Mouse (Mus musculus) CH12.LX (cell line): Measurements from ENCODE around the gene Lmbrd2. TPM values are rescaled to one million over a fixed set of nuclear protein-coding genes. Genes with fewer than 3 reads are reported as not detected.

Source experiments
- DNase-seq: peaks from one replicate; pipeline ENCODE4 v3.0.0-alpha.2; 2013; ENCODE audit errors: extremely low read depth
- H3K27ac ChIP-seq: 2 replicates; pipeline ENCODE4 v1.5.1; 2012; ENCODE audit warnings: low read depth, mild to moderate bottlenecking, control low read depth, moderate library complexity; ENCODE audit not compliant: insufficient read depth
- H3K27me3 ChIP-seq: replicated peaks from 2 replicates; pipeline ENCODE3; 2012; ENCODE audit warnings: inconsistent platforms
- H3K36me3 ChIP-seq, 2 experiments: replicated peaks in 1 of 2; 2 replicates each; pipeline versions ENCODE3 to v1.6.1; 2012; ENCODE audit warnings: inconsistent platforms in 1 of 2, low read length in 1 of 2, mild to moderate bottlenecking in 1 of 2, mixed read lengths in 1 of 2, moderate library complexity in 1 of 2; ENCODE audit not compliant: control insufficient read depth in 1 of 2, insufficient read depth in 1 of 2
- H3K4me1 ChIP-seq, 2 experiments: 2 replicates each; pipeline ENCODE4 v1.6.1; 2012; ENCODE audit warnings: inconsistent platforms in 1 of 2, moderate library complexity in 1 of 2; ENCODE audit not compliant: insufficient read depth in 2 of 2, control insufficient read depth in 1 of 2
- H3K4me2 ChIP-seq: 2 replicates; pipeline ENCODE4 v1.6.1; 2012; ENCODE audit warnings: low read depth, mild to moderate bottlenecking, control low read depth; ENCODE audit not compliant: poor library complexity, insufficient read depth, severe bottlenecking
- H3K4me3 ChIP-seq, 3 experiments: fragments of 150-350 bp in 1 of 3; sonication (generic) in 1 of 3; replicated peaks in 1 of 3; 2 replicates each; pipeline versions ENCODE3 to v1.5.1; 2011 to 2012; ENCODE audit warnings: low read depth in 2 of 3, low read length in 2 of 3, mild to moderate bottlenecking in 2 of 3, moderate library complexity in 2 of 3, control low read depth in 1 of 3, improper control_type of control experiment in 1 of 3, inconsistent platforms in 1 of 3, mixed read lengths in 1 of 3; ENCODE audit not compliant: poor library complexity in 1 of 3
- H3K79me2 ChIP-seq: replicated peaks from 2 replicates; pipeline ENCODE4 v1.6.1; 2012; ENCODE audit warnings: mild to moderate bottlenecking, moderate library complexity; ENCODE audit not compliant: control insufficient read depth, poor library complexity, insufficient read depth, severe bottlenecking; ENCODE audit errors: extremely low read depth
- H3K9ac ChIP-seq: 2 replicates; pipeline ENCODE4 v1.6.1; 2012; ENCODE audit warnings: low read depth, mild to moderate bottlenecking, control low read depth, moderate library complexity; ENCODE audit not compliant: insufficient read depth
- H3K9me3 ChIP-seq: replicated peaks from 2 replicates; pipeline ENCODE3; 2012; ENCODE audit warnings: low read length, inconsistent platforms, mixed read lengths
- BHLHE40 ChIP-seq: IDR thresholded peaks from 2 replicates; pipeline ENCODE4 v1.6.1; 2011; ENCODE audit warnings: mild to moderate bottlenecking, low read depth, low read length, improper control_type of control experiment
- CHD2 ChIP-seq: IDR thresholded peaks from 2 replicates; pipeline ENCODE4 v1.6.1; 2011; ENCODE audit warnings: low read length, improper control_type of control experiment
- CTCF ChIP-seq, 2 experiments: IDR thresholded peaks in 1 of 2; conservative IDR thresholded peaks in 1 of 2; 2 replicates each; pipeline ENCODE4 v1.5.1; 2011 to 2012; ENCODE audit warnings: low read depth in 2 of 2, low read length in 2 of 2, improper control_type of control experiment in 1 of 2, inconsistent platforms in 1 of 2, mild to moderate bottlenecking in 1 of 2, moderate library complexity in 1 of 2
- E2F4 ChIP-seq: IDR thresholded peaks from 2 replicates; pipeline ENCODE4 v1.6.1; 2011; ENCODE audit warnings: low read depth, low read length, improper control_type of control experiment; ENCODE audit not compliant: insufficient replicate concordance
- ELF1 ChIP-seq: IDR thresholded peaks from 2 replicates; pipeline ENCODE4 v1.6.1; 2014; ENCODE audit warnings: low read depth, mild to moderate bottlenecking, inconsistent platforms, low read length, improper control_type of control experiment
- EP300 ChIP-seq: IDR thresholded peaks from 2 replicates; pipeline ENCODE4 v1.6.1; 2011; ENCODE audit warnings: low read length, improper control_type of control experiment
- ETS1 ChIP-seq: conservative IDR thresholded peaks from 2 replicates; pipeline ENCODE4 v1.6.1; 2012; ENCODE audit warnings: low read depth, mild to moderate bottlenecking, inconsistent platforms, low read length, improper control_type of control experiment, moderate library complexity
- HCFC1 ChIP-seq: IDR thresholded peaks from 2 replicates; pipeline ENCODE4 v1.6.1; 2012; ENCODE audit warnings: low read depth, mild to moderate bottlenecking, inconsistent platforms, low read length, improper control_type of control experiment
- IRF4 ChIP-seq: IDR thresholded peaks from 2 replicates; pipeline ENCODE4 v1.6.1; 2014; ENCODE audit warnings: low read depth, mild to moderate bottlenecking, inconsistent platforms, low read length, improper control_type of control experiment
- JUN ChIP-seq: IDR thresholded peaks from 2 replicates; pipeline ENCODE4 v1.6.1; 2011; ENCODE audit warnings: low read depth, mild to moderate bottlenecking, low read length, improper control_type of control experiment, moderate library complexity; ENCODE audit not compliant: insufficient read depth
- JUND ChIP-seq: conservative IDR thresholded peaks from 2 replicates; pipeline ENCODE4 v1.6.1; 2011; ENCODE audit warnings: low read depth, low read length, improper control_type of control experiment
- KAT2A ChIP-seq: IDR thresholded peaks from 2 replicates; pipeline ENCODE4 v1.6.1; 2012; ENCODE audit warnings: low read length, improper control_type of control experiment, inconsistent platforms; ENCODE audit not compliant: insufficient replicate concordance
- MAFK ChIP-seq: IDR thresholded peaks from 2 replicates; pipeline ENCODE4 v1.6.1; 2011; ENCODE audit warnings: low read length, improper control_type of control experiment; ENCODE audit not compliant: insufficient replicate concordance
- MAX ChIP-seq: IDR thresholded peaks from 2 replicates; pipeline ENCODE4 v1.6.1; 2011; ENCODE audit warnings: low read length, improper control_type of control experiment
- MAZ ChIP-seq: IDR thresholded peaks from 2 replicates; pipeline ENCODE4 v1.6.1; 2012; ENCODE audit warnings: low read depth, mild to moderate bottlenecking, inconsistent platforms, low read length, improper control_type of control experiment, moderate library complexity
- MEF2A ChIP-seq: IDR thresholded peaks from 2 replicates; pipeline ENCODE4 v1.6.1; 2014; ENCODE audit warnings: low read depth, mild to moderate bottlenecking, inconsistent platforms, low read length, improper control_type of control experiment, borderline replicate concordance
- MYC ChIP-seq: IDR thresholded peaks from 2 replicates; pipeline ENCODE4 v1.6.1; 2011; ENCODE audit warnings: low read depth, mild to moderate bottlenecking, improper control_type of control experiment, low read length
- NELFE ChIP-seq: IDR thresholded peaks from 2 replicates; pipeline ENCODE4 v1.6.1; 2011; ENCODE audit warnings: low read depth, low read length, improper control_type of control experiment
- NRF1 ChIP-seq: IDR thresholded peaks from 2 replicates; pipeline ENCODE4 v1.6.1; 2014; ENCODE audit warnings: low read depth, mild to moderate bottlenecking, inconsistent platforms, low read length, improper control_type of control experiment, moderate library complexity
- PAX5 ChIP-seq: IDR thresholded peaks from 2 replicates; pipeline ENCODE4 v1.6.1; 2012; ENCODE audit warnings: low read length, inconsistent platforms, mixed read lengths
- POLR2AphosphoS2 ChIP-seq: IDR thresholded peaks from 2 replicates; pipeline ENCODE4 v1.6.1; 2011; ENCODE audit warnings: low read depth, low read length, improper control_type of control experiment
- TCF12 ChIP-seq: IDR thresholded peaks from 2 replicates; pipeline ENCODE4 v1.6.1; 2014; ENCODE audit warnings: low read depth, mild to moderate bottlenecking, inconsistent platforms, low read length, improper control_type of control experiment
- UBTF ChIP-seq: IDR thresholded peaks from 2 replicates; pipeline ENCODE4 v1.6.1; 2012; ENCODE audit warnings: low read depth, mild to moderate bottlenecking, inconsistent platforms, low read length, improper control_type of control experiment, moderate library complexity
- USF1 ChIP-seq: IDR thresholded peaks from 2 replicates; pipeline ENCODE4 v1.6.1; 2014; ENCODE audit warnings: low read depth, mild to moderate bottlenecking, inconsistent platforms, low read length, improper control_type of control experiment
- USF2 ChIP-seq: conservative IDR thresholded peaks from 2 replicates; pipeline ENCODE4 v1.6.1; 2011; ENCODE audit warnings: low read depth, low read length, improper control_type of control experiment
- ZKSCAN1 ChIP-seq: IDR thresholded peaks from 2 replicates; pipeline ENCODE4 v1.6.1; 2012; ENCODE audit warnings: low read depth, inconsistent platforms, low read length, improper control_type of control experiment, borderline replicate concordance
- ZNF384 ChIP-seq: IDR thresholded peaks from 2 replicates; pipeline ENCODE4 v1.6.1; 2012; ENCODE audit warnings: low read depth, low read length, improper control_type of control experiment, inconsistent platforms
- dilution Hi-C: fragments of 300-500 bp; cut with MboI; formaldehyde crosslinking; loops from 2 replicates; pipeline ENCODE4 v1.14.3; 2020; ENCODE audit warnings: low sequenced_read_pairs; ENCODE audit not compliant: extremely low pct_unique_long_range_greater_than_20kb, extremely low pct_ligation_motif_present
- in situ Hi-C: fragments of 300-500 bp; cut with MboI; formaldehyde crosslinking; loops from 3 replicates; pipeline ENCODE4 v1.14.3; 2019; ENCODE audit warnings: low sequenced_read_pairs, low pct_ligation_motif_present, low pct_unique_long_range_greater_than_20kb, mixed read lengths
- polyA plus RNA-seq: library from polyadenylated mRNA; unstranded; fragments of >175 nt; gene quantifications from 2 replicates; pipeline ENCODE4 v1.2.1, GENCODE M21; 2012; ENCODE audit warnings: low read depth; ENCODE audit not compliant: insufficient read length
- total RNA-seq, 2 experiments: library from RNA; depleted of rRNA; stranded (reverse); fragments of 300-350 nt in 1 of 2; fragments of >200 nt in 1 of 2; gene quantifications; 2 replicates each; pipeline ENCODE4 v1.2.3; 2012 to 2014

The Lmbrd2 gene
- total and polyA plus RNA-seq, 3 experiments = 7.9 to 9.7 (median 9.1) TPM

- H3K4me1 ChIP-seq = no peaks in the 10 kb centered on the region
- in situ Hi-C loops = no loop called here
- H3K27me3 ChIP-seq = no peaks in the 10 kb centered on the region
- no peak within 1 kb of the TSS for H3K4me2 ChIP-seq
- peaks cover 25 to 60% of the 10 kb centered on the region in 2 experiments for H3K36me3 ChIP-seq
- H3K4me3 ChIP-seq = no peak within 1 kb of the TSS
- dilution Hi-C loops = no loop called here
- TF ChIP-seq HCFC1 (no peak), ZKSCAN1 (no peak), MAFK (no peak), BHLHE40 (no peak), TCF12 (no peak), JUND (no peak), POLR2AphosphoS2 (no peak), CHD2 (no peak), ELF1 (no peak), KAT2A (no peak), ETS1 (no peak), ZNF384 (no peak), CTCF (conservative IDR thresholded peaks at IDR 0.05 in 1 of 2, IDR thresholded peaks at IDR 0.05 in 1 of 2; ENCODE audit: low read depth in 2 of 2, low read length in 2 of 2) (no peak), PAX5 (no peak), IRF4 (no peak), MYC (no peak), JUN (no peak), MAZ (no peak)
- TF ChIP-seq, all 38 proteins: peak for 0
- DNase-seq = no peak
- Histone ChIP-seq H3K79me2 (no peaks in the 10 kb centered on the region), H3K27ac (no peak within 1 kb of the TSS), H3K9me3 (no peaks in the 10 kb centered on the region), H3K9ac (no peak within 1 kb of the TSS)
Measured at GRCm38 (mm10) chr15:9155325-9155724, 15.0 kb downstream of the Lmbrd2 start, which contains the start of gene Skp2. TSS of gene Skp2 (minus strand) at chr15:9155425.

- peaks cover 11 to 29% of the 10 kb centered on the region in 2 experiments for H3K36me3 ChIP-seq
- H3K4me1 ChIP-seq = peaks cover 5 to 28% of the 10 kb centered on the region in 2 experiments; a peak in 3 of 4 replicates
- no peak overlapping the region for H3K4me3 ChIP-seq
- no peak overlapping the region for H3K4me2 ChIP-seq
- DNase-seq = no peak
- no peaks in the 10 kb centered on the region for H3K79me2 ChIP-seq
- no peaks in the 10 kb centered on the region for H3K9me3 ChIP-seq
- no peak overlapping the region for H3K9ac ChIP-seq
- TF ChIP-seq MYC (no peak), MAX (no peak), TCF12 (no peak), NRF1 (no peak), ZKSCAN1 (no peak), EP300 (no peak), IRF4 (no peak), NELFE (no peak), E2F4 (no peak), USF2 (no peak), UBTF (no peak), MEF2A (no peak), PAX5 (no peak), ZNF384 (no peak), USF1 (no peak), CTCF (conservative IDR thresholded peaks at IDR 0.05 in 1 of 2, IDR thresholded peaks at IDR 0.05 in 1 of 2; ENCODE audit: low read depth in 2 of 2, low read length in 2 of 2) (no peak)
- H3K27ac ChIP-seq = no peak overlapping the region
- H3K27me3 ChIP-seq = no peaks in the 10 kb centered on the region
- in situ Hi-C loops (no loop called here), dilution Hi-C loops (no loop called here)
Measured at GRCm38 (mm10) chr15:9162557-9163070, 22.3 kb downstream of the Lmbrd2 start.
